Mouse (Mus musculus): ENCODE measurements around the gene Tmed2.
"Not testable (repeated sequence)": the region's sequence is repeated elsewhere in the genome, so short reads cannot be mapped to it uniquely, and the experiment has no call there.

The Tmed2 gene

GRCm38 (mm10) chr5:124575467-124575866, 35.0 kb downstream of the Tmed2 start:
- DNase-seq (ENCODE audit: low read depth, low spot score), result no peak

- peak; percentile 87 for DNase-seq (ENCODE audit: low read depth, low spot score)
Measured at GRCm38 (mm10) chr5:124578633-124579317, 38.3 kb downstream of the Tmed2 start, which contains the start of the genes Eif2b1 and Gtf2h3. Eif2b1 (minus strand) TSS chr5:124579131. Gtf2h3 (plus strand) TSS chr5:124579140.

DNA sequence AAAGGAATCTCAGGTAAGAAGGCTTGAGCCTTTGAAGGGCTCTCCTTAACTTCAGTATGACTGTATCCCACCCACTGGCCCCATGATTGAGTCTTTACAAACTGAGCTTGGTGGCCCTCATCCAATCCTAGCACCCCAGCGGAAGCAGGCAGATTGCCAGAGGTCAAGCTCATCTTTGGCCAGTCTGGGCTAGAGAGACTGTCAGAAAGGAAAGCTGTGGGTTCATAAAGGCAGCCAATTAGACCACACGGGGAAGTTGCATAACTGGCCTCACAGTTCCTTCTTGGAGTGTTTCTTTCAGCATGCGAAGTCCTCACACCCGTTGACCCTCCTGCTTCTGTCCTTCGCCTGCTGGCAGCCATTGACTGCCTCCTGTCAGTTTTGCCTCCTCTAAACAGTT, 42.0 kb downstream of the Tmed2 start:
- DNase-seq (ENCODE audit: low read depth, low spot score), result no peak

GRCm38 (mm10) chr5:124592768-124593167, 52.3 kb downstream of the Tmed2 start:
- no peak for DNase-seq (ENCODE audit: low read depth, low spot score)

DNA sequence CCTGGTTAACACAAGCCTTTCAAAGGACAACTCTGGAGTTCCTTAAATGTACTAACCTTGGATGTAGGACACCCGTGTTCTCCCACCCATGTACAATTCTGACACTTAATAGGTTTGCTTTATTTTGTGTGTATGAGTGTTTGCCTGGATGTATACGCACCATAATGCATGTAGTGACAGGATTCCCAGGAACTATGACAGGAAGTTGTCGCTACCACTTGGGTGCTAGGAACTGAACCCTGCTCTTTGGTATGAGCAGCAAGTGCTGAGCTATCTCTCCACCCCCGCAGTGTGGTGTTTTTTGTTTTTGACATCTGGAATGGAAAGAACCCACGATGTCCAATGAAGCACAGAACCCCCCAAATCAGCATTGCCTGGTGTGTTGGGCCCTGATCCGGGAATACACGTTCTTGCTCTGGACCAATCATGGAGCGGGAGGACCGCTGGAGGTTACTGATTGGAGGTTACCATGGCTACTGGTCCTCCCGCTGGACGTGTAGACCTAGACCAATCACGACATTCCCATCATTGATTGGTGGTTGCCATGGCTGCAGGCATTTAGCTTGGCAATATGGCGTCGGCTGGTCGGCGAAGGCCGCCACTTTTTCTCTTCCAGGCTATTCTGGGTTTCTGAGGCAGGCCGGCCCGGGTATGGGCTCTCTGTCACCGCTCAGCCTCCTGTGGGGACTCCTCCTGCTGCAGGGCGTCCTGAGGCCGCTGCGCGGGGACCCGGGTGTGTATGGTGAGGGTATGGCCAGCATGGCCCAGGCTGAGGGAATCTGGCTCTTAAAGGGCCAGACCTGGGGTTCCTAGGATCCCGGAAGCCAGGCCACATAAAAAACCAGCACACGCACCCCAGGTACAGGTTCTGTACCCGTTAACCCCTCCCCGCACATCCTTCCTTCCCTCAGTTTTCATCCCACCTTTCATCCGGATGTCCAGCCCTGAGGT, 58.0 kb downstream of the Tmed2 start:
- DNase-seq (ENCODE audit: low read depth, low spot score), result peak; percentile 89

GRCm38 (mm10) chr5:124599726-124600125, 59.2 kb downstream of the Tmed2 start:
- not testable (repeated sequence) for DNase-seq (ENCODE audit: low read depth, low spot score)

All from WW6 (cell line).